Mouse (Mus musculus) ES-Bruce4 (cell line): ENCODE data around the gene Enthd1. TPM values are rescaled to one million over a fixed set of nuclear protein-coding genes. Genes with fewer than 3 reads are reported as not detected.
"Not testable (repeated sequence)": the region's sequence is repeated elsewhere in the genome, so short reads cannot be mapped to it uniquely, and the experiment has no call there.

Experiments used
- H3K27ac ChIP-seq: 2 replicates; pipeline ENCODE4 v1.5.1; 2012; ENCODE audit warnings: low read length, inconsistent platforms; ENCODE audit not compliant: insufficient read depth
- H3K27me3 ChIP-seq: 2 replicates; pipeline ENCODE4 v1.6.1; 2012; ENCODE audit warnings: mild to moderate bottlenecking, low read length, inconsistent platforms; ENCODE audit not compliant: control insufficient read depth, poor library complexity, insufficient read depth, severe bottlenecking
- H3K36me3 ChIP-seq: 2 replicates; pipeline ENCODE4 v1.6.1; 2012; ENCODE audit warnings: inconsistent platforms, mild to moderate bottlenecking, low read length, moderate library complexity; ENCODE audit not compliant: control insufficient read depth, poor library complexity, insufficient read depth, severe bottlenecking
- H3K4me1 ChIP-seq: one replicate; pipeline ENCODE4 v1.8.1; 2011; ENCODE audit warnings: low read length; ENCODE audit not compliant: control insufficient read depth, insufficient read depth
- H3K4me3 ChIP-seq: 2 replicates; pipeline ENCODE4 v1.5.1; 2011; ENCODE audit warnings: low read depth, mild to moderate bottlenecking, low read length
- H3K9ac ChIP-seq: 2 replicates; pipeline ENCODE4 v1.6.1; 2012; ENCODE audit warnings: low read depth, mild to moderate bottlenecking, inconsistent platforms; ENCODE audit not compliant: poor library complexity, severe bottlenecking
- H3K9me3 ChIP-seq: replicated peaks from 2 replicates; pipeline ENCODE4 v1.6.1; 2012; ENCODE audit warnings: mild to moderate bottlenecking, low read length, inconsistent platforms; ENCODE audit not compliant: control insufficient read depth, poor library complexity, insufficient read depth, severe bottlenecking
- CTCF ChIP-seq: IDR thresholded peaks from one replicate; pipeline ENCODE4 v1.8.1; 2011; ENCODE audit warnings: low read depth, low read length
- EP300 ChIP-seq: IDR thresholded peaks from 2 replicates; pipeline ENCODE4 v1.6.1; 2011; ENCODE audit warnings: low read depth, low read length; ENCODE audit not compliant: insufficient read depth
- POLR2A ChIP-seq: IDR thresholded peaks from one replicate; pipeline ENCODE4 v1.8.1; 2011; ENCODE audit warnings: low read length; ENCODE audit not compliant: insufficient read depth
- polyA plus RNA-seq: library from polyadenylated mRNA; stranded (reverse); fragments of >200 nt; gene quantifications from 2 replicates; pipeline ENCODE4 v1.2.4, GENCODE M21; 2011; ENCODE audit warnings: low read depth; ENCODE audit not compliant: missing spikeins, insufficient read depth, insufficient read length

Enthd1 gene
- polyA plus RNA-seq, 1 experiment = not detected

DNA sequence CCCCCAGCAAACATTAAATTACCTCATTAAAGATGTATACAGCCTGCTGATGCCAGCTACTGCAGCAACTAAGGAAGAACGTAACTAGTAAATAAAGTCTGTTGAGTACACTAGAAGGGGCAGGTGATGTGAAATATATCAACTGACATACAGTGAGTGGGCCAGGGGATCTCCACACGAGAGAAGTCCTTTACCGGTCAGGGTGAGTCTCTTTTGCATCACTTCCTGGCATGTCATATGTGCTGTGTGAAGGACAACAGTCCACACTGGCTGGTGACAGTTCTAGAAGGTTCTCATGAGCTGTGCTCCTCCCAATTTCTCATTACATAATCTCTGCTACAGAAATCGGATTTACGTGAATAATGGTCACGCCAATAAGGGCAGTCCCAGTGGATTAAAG, 27.8 kb upstream of the Enthd1 start:
- no peak overlapping the region for H3K9ac ChIP-seq
- TF ChIP-seq POLR2A (no peak), EP300 (no peak), CTCF (no peak)
- H3K27me3 ChIP-seq = no peaks in the 10 kb centered on the region; the same call in 1 of the 2 replicates
- H3K4me3 ChIP-seq = no peak overlapping the region
- H3K27ac ChIP-seq = no peak overlapping the region
- H3K9me3 ChIP-seq = no peaks in the 10 kb centered on the region
- no peaks in the 10 kb centered on the region for H3K4me1 ChIP-seq
- H3K36me3 ChIP-seq = no peaks in the 10 kb centered on the region

DNA sequence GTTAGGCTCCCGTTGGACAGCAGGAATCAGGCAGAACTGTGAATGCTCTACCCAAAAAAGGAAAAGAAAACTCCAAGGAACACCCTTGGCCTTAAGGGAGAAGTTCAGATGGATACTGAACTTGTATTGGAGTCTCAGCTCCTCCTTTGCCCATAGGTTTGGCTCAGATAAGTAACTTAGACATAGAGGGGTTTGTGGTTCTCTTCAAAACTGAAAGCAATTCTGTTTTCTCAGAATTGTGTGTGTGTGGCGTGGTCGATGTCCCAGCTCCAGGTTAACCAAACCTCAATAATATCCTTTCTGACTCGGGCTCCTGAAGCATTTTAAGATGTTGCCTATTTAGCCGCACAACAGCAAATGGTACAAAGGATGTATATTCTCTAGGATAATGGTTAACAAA, 25.7 kb upstream of the Enthd1 start:
- H3K9ac ChIP-seq = no peak overlapping the region

DNA sequence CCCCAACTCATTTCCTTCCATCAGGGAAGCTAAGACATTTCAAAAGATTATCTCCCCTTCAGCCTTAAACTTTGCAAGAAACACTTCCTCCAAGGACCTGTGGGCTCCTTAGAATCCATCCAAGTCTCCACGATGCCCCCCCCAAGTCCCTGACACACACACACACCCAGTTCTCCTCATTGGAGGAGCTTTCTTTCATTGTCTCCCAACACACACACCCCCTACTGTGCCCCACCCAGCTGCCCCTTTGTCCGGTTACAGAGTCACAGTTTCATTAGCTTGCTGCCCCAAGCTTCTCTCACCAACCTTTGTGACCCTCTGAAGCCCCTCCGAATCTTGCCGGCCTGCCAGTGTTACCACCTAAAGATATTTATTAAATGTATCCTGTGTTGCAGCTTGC, 21.3 kb upstream of the Enthd1 start:
- Histone ChIP-seq H3K4me3 (no peak overlapping the region), H3K36me3 (no peaks in the 10 kb centered on the region), H3K9ac (no peak overlapping the region), H3K27ac (no peak overlapping the region), H3K4me1 (peaks cover 2% of the 10 kb centered on the region), H3K27me3 (no peaks in the 10 kb centered on the region), H3K9me3 (no peaks in the 10 kb centered on the region)
- TF ChIP-seq CTCF = no peak
- 0 out of 2 replicates have a peak, but pooled peaks have one; percentile 9 for TF ChIP-seq EP300
- no peak for TF ChIP-seq POLR2A

More for the DNA sequence above, 25.7 kb upstream of the Enthd1 start:
- Histone ChIP-seq H3K36me3 (no peaks in the 10 kb centered on the region), H3K4me3 (no peak overlapping the region), H3K27me3 (no peaks in the 10 kb centered on the region), H3K4me1 (peaks cover 2% of the 10 kb centered on the region), H3K27ac (no peak overlapping the region), H3K9me3 (no peaks in the 10 kb centered on the region)
- no peak for TF ChIP-seq EP300
- TF ChIP-seq CTCF = no peak
- TF ChIP-seq POLR2A = no peak

DNA sequence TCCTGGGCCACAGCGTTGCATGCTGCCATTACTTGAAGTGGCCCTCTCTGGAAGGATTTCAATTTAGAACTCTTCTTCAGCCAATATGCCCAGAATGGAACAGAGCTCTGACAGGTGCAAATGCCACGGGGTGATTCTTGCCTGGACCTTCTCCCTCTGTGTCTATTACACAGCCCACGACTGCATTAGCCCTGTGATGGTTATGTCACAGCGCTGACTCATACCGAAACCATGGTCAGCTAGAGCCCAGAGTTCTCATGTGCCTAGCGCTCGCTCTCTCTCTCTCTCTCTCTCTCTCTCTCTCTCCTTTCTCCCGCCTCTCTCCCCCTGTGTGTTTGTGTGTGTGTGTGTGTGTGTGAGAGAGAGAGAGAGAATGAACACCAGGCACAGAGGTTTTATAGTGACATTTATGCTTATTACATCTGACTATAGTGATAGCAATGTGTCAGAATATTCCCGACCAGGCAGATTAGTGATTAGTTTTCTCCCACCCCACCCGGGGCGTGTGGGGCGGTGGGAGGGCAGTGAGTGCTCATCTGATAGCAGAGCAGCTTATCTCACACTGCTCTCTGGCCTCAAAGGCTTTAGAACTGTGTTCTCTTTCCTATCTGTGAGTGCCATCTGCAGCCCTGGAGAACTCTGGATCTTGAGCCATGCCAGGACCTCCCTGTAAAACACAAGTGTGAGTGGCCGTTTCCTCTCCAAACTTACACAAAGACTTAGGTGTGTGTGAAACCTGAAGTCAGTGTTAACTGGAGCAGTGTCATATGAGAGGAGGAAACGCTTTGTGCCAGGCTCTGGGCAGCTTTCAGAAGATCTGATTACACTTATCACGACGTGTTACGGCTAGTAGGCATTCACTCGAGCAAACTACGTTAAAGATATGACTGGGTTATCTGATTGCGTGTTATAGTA, 17.9 kb upstream of the Enthd1 start:
- Histone ChIP-seq H3K27ac (no peak overlapping the region), H3K4me3 (no peak overlapping the region), H3K4me1 (peaks cover 2% of the 10 kb centered on the region), H3K9me3 (no peaks in the 10 kb centered on the region), H3K9ac (no peak overlapping the region), H3K27me3 (no peaks in the 10 kb centered on the region), H3K36me3 (no peaks in the 10 kb centered on the region)
- TF ChIP-seq CTCF (no peak), POLR2A (no peak), EP300 (no peak)

DNA sequence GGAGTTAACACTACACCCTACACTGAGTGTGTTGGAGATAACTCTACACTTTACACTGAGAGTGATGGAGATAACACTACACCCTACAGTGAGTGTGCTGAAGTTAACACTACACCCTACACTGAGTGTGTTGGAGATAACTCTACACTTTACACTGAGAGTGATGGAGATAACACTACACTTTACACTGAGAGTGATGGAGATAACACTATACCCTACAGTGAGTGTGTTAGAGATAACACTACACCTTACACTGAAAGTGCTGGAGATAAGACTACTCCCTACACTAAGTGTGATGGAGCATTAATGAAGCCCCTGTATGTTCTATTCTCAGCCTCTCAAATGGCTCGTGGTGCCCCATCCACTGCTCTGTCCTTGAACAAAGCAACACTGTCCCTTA, 15.6 kb upstream of the Enthd1 start:
- not testable (repeated sequence) for H3K27me3 ChIP-seq

DNA sequence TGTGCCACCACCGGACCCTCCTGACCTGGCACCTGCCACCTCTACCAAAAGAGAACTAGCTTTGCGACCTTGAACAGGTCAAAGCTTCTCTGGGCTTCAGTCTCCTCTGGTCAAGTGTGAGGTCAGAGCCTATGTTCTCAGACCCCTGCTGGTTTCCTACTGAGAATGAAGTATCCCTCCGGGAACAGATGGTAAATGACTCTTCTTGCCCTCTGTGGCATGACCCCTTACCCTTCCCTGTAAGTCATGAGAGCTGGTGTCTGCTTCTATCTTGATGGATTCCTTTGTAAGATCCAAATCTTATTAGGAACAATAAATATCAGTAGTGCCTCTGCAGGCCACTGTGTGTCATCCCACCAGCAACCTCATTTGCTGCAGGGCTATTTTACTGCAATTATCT, 14.2 kb upstream of the Enthd1 start:
- no peaks in the 10 kb centered on the region for H3K27me3 ChIP-seq
- no peak overlapping the region for H3K27ac ChIP-seq
- TF ChIP-seq CTCF = no peak
- no peak for TF ChIP-seq EP300
- TF ChIP-seq POLR2A = no peak
- H3K9me3 ChIP-seq = no peaks in the 10 kb centered on the region
- H3K4me1 ChIP-seq = no peaks in the 10 kb centered on the region
- H3K4me3 ChIP-seq = no peak overlapping the region
- no peaks in the 10 kb centered on the region for H3K36me3 ChIP-seq
- no peak overlapping the region for H3K9ac ChIP-seq

More for the DNA sequence above, 15.6 kb upstream of the Enthd1 start:
- not testable (repeated sequence) for H3K4me1 ChIP-seq, H3K4me3 ChIP-seq, H3K27ac ChIP-seq, H3K36me3 ChIP-seq, H3K9me3 ChIP-seq, H3K9ac ChIP-seq
